Mouse (Mus musculus) left cerebral cortex, adult 2 months (tissue): Measurements from ENCODE around the gene Mars. TPM values are rescaled to one million over a fixed set of nuclear protein-coding genes. Genes with fewer than 3 reads are reported as not detected.

Experiments used
- DNase-seq, 2 experiments: peaks; one replicate each; pipeline ENCODE4 v3.0.0; 2021 to 2022; ENCODE audit warnings: low spot score in 2 of 2, mixed read lengths in 1 of 2; ENCODE audit errors: extremely low spot score in 1 of 2
- H3K27ac ChIP-seq: fragments of 200-600 bp; 2 replicates; pipeline ENCODE4 v1.8.1; 2022
- H3K4me3 ChIP-seq: fragments of 200-600 bp; 2 replicates; pipeline ENCODE4 v1.8.1; 2022
- CTCF ChIP-seq: fragments of 200-600 bp; IDR thresholded peaks from 2 replicates; pipeline ENCODE4 v1.8.1; 2022; ENCODE audit warnings: antibody characterized with exemption, mild to moderate bottlenecking, moderate library complexity
- intact Hi-C: fragments of 180-260 bp; cut with DNase I; formaldehyde crosslinking; loops from one replicate; pipeline ENCODE4 v1.15.1; 2025
- total RNA-seq, 2 experiments: library from RNA; stranded (reverse); gene quantifications; 2 replicates each; pipeline ENCODE4 v1.2.3; 2021

Mars gene
- total RNA-seq, 2 experiments from 2014 or later = 55.3 to 61.5 TPM

DNA sequence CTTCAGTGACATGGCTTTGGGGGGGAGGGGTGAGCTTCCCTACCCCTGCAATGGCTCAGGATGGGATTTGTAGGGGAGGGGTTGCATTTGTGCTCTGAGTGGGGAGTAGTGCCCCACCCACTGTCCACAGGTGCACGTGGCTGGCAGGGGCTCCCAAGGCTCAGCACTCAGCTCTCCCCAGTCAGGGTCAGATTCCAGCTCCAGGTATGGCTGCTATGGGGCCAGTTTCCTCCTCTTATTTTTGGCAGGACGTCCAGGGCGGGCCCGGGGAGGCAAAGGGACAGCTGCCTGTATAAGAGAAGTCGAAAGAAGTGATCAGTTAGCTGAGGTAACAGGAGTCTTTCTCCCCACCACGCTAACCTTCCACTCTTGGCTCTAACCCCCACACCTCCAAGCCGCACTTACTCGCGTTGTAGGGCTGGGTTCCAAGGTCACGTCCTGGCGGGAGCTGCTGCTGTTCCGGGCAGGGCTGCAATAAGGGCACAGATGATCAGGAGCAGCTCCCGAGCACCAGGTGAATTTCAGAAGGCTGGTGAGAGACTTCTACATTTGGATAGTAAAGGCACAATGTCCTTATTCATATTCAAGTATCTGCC lies 28.9 kb downstream of the Mars start:
- no peak for DNase-seq
- intact Hi-C loops = no loop called here
- no peak overlapping the region for H3K4me3 ChIP-seq
- TF ChIP-seq CTCF = no peak
- H3K27ac ChIP-seq = no peak overlapping the region

DNA sequence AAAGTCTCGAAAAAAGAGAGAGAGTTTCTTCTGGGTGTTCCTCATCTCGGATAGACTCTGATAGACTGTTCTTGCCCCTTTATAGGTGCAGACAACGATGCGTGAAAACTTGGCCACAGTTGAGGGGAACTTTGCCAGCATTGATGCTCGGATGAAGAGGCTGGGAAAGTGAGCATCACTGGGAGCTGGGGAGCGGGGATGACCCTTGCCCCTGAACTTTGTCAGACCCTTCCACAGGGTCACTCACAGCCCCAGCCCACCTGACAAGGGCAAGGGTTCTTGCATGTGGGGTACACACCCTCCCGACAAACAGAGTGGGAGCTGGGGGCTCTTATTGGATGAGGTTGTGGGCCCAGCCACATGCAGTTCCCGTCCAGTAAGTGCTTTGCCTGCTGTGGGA lies 30.3 kb downstream of the Mars start:
- Histone ChIP-seq H3K27ac (no peak overlapping the region), H3K4me3 (no peak overlapping the region)
- no peak for DNase-seq
- TF ChIP-seq CTCF = no peak
- intact Hi-C loops = no loop called here

DNA sequence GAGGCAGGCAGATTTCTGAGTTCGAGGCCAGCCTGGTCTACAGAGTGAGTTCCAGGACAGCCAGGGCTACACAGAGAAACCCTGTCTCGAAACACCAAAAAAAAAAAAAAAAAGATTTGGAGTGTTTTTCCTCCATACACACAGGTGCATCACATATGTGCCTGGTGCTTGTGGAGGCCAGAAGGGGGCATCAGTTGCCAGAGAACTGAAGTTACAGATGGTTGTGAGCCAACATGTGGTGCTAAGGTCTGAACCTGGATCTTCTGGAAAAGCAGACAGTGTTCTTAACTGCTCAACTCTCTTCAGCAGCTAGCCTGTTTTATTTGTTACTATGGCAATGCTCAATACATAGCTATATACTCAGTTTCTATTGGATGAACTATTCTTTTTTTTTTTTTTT lies 31.9 kb downstream of the Mars start:
- TF ChIP-seq CTCF = no peak; the same call in 1 of the 2 replicates
- DNase-seq = no peak
- H3K27ac ChIP-seq = no peak overlapping the region
- intact Hi-C loops = no loop called here
- no peak overlapping the region for H3K4me3 ChIP-seq

DNA sequence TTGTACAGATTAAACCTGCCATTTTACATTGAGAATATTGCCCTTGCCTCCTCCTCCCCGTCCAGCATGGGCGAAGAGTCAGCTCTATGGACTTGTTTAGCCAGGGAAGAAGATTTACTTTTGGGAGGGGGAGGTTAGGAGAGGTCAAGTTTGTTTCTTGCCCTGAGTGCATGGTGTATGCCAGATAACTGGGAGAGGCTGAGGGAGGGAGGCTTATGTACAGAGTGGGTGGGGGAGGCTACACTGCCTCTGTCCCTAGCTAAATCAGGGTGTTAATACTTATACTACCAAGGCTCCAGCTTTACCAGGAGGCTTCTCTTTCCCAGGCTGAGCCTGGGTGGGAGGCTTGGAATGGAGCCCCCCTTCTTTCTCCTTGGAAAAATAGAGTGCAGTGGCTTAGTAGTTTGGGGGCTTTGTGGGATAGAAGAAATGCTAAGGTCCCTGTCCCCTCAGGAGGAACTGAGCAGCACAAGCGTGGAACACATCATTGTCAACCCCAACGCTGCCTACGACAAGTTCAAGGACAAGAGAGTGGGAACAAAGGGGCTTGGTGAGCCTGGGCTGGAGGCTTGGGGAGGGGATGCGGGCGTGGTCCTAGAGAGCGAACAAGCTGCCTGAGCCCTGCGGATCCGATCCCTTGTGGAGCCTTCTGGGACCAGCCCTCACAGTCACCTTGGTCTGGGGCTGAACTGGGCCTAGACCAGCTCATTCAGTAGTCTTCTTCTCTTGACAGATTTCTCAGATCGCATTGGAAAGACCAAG lies 37.1 kb downstream of the Mars start:
- H3K4me3 ChIP-seq = no peak overlapping the region
- intact Hi-C loops = no loop called here
- TF ChIP-seq CTCF = no peak

DNA sequence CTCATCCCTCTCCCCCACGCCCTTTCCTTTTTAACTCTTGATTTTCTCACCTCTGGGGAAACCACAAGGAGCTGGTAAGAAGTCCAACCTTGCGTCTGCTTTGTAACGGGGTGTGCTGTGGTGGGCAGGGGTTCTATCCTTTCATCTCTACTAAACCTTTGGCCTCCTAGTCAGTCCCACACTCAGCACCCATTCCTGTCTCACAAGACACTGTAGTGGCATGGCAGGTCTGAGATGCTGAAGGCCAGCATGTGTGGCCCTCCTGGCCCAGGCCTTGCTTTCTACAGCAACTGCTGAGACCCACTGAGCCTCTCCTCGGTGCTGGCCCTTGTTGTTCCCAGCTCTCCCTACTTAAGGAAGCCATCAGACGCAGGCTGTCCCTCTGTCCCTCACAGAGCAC lies 39.2 kb downstream of the Mars start:
- no peak for DNase-seq
- intact Hi-C loops = no loop called here
- Histone ChIP-seq H3K27ac (no peak overlapping the region), H3K4me3 (no peak overlapping the region)
- no peak for TF ChIP-seq CTCF

More for the DNA sequence above, 37.1 kb downstream of the Mars start:
- no peak overlapping the region for H3K27ac ChIP-seq
- DNase-seq = no peak

DNA sequence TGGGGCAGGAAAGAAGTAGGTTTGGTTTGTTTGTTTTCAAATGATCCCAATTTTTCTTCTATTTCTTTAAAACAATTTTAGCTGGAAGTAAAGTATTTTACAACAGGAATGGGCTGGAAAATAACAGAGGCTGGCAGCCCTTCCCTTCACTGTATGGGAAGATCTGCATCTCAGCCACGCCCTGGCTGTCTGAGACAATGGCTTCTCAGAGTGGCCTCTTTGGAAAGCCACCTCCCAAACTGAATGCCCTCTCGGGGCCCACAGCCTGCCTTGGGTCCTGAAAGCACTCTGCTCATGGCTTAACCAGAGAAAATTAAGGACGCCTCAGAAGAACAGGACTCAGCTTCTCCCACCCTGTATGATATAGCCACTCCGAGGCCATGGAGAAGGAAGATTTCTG lies 41.7 kb downstream of the Mars start:
- DNase-seq = no peak
- 0 out of 2 replicates have a peak overlapping the region, but pooled peaks have one; percentile 10 for H3K27ac ChIP-seq
- intact Hi-C loops = no loop called here

DNA sequence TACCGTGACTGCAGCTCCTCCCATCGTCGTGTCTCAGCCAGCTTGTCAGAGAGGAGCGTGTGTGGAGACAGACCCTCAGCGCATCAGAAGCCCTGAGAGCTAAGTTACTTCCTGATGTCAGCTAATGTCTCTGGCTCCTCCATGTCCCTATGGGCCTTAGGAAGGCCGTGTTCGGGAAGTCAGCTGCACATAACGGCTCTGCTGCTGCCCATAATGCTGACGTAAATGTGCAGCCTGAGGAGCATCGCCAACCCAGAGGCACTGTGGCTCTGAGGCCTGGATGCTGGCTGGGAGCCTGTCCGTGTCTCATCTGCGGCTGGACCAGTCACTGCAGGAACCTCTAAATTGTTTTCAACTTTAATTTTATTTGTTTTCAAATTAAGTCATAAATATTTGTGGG lies 42.5 kb downstream of the Mars start:
- Histone ChIP-seq H3K4me3 (0 out of 2 replicates have a peak overlapping the region, but pooled peaks have one; percentile 7), H3K27ac (no peak overlapping the region)
- intact Hi-C loops = no loop called here
- TF ChIP-seq CTCF = no peak
- DNase-seq = no peak

More for the DNA sequence above, 41.7 kb downstream of the Mars start:
- no peak for TF ChIP-seq CTCF
- no peak overlapping the region for H3K4me3 ChIP-seq

DNA sequence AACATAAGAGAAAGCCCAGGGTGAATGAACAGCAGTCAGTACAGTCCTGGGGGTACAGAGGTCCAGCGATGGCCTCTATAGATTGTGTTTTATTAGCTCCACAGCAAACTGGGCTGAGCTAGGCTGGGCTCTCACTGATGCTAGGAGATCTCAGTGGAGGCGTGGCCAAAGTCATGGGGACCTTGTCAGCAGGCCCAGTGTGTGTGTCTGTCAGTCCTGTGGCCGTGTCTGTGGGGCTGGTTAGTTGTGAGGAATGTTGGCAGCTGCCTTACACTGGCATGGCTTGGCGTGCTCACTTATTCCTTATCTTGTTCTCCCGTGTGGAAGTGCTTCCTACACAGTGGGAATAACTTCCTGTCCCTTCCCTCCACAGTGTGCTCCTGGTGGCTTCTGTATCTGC lies 43.2 kb downstream of the Mars start:
- no peak overlapping the region for H3K4me3 ChIP-seq
- H3K27ac ChIP-seq = no peak overlapping the region
- intact Hi-C loops = no loop called here
- DNase-seq = no peak
- TF ChIP-seq CTCF = no peak

DNA sequence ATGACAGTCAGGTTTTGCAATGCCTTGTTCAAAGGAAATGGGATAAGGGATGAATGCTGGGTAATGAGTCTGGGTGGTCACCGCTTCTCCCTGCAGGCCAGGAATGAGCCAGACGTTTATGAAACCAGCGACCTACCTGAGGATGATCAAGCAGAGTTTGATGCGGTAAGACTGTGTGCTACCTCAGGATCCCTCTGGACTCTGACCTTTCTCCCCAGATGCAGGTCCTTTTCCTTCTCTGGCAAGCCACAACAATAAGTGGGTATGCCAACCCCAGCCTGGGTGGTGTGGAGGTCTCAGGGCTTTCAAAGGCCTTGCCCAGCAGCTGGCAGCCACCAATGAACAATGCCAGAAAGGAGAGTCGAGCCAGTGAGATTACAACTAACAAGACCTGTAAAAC lies 44.3 kb downstream of the Mars start:
- no peak for TF ChIP-seq CTCF
- intact Hi-C loops = no loop called here
- peak overlapping the region; percentile 97; the same call in 1 of the 2 replicates for H3K27ac ChIP-seq

DNA sequence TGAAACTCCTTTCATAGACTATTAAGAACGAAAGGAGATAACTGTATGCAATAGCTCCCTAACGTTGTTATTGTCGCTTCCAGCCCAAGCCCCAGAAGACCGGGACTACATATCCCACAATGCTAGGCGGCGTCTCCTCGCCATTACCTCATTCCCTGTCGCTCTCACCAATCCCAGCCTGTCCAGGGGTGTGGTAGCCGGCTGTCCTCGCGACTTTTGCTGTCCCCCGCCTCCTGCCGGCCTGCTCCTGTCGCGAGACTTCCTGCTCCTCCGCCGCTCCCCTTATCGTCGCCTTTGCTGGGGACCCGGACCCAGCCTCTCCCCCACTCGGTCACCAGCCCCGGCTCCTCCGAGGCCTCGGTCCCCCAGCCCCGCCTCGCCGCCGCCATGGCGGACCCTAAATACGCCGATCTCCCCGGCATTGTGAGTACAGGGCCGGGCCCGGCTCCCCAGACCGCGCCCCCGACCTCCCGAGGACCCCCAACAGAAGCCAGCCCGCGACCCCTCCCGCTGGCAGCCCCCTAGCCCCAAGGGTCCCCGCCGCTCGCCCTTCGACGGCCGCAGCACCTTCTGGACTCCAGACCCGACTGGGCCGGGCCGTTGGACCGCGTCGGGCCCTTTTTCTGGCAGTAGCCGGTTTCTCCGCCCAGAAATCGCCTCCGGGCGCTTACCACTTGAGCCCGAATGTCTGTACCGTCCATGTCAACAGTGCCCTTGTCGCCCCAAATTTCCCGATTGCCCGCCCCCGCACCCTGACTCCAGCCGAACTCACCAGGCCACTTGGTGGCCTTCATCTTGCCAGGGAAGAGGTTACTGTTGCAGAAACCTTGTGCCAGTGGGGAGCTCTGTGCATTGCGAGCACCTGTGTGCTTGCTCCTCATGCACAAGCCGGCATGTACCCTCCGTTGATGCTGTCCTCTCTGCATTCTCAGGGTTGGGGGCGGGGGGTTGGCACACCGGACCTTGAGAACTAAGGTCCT lies 45.2 kb downstream of the Mars start, which contains the start of gene Dctn2:
TSS of gene Dctn2 (plus strand) at position 257 of the 980 bp plus-strand sequence.
- Histone ChIP-seq H3K27ac (peak within 1 kb of the TSS; percentile 97), H3K4me3 (peak within 1 kb of the TSS; percentile 64)
- no peak for TF ChIP-seq CTCF
- DNase-seq = peak; percentile 91 to 92
- intact Hi-C loops = loop anchor here (1.0 kb wide), 1 partner anchor 22 kb away; no protein-coding TSS in a partner anchor

More for the DNA sequence above, 44.3 kb downstream of the Mars start:
- H3K4me3 ChIP-seq = peak overlapping the region; percentile 64
- DNase-seq = no peak

DNA sequence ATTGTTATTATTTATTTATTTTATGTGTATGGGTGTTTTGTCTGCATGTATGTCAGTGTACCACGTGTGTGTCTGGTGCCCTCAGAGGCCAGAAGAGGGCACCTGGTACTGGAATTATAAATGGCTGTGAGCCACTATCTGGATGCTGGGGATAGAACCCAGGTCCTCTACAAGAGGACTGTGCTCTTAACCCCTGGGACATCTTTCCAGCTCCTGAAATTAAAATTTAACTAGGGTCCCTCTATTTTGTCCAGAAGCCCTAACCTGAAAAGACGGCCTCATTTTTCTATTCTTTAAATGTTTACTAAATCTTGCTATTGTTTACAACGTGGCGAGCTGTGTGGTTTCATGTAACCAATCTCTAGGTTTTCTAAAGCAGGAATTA lies 45.9 kb downstream of the Mars start:
- intact Hi-C loops = loop anchor here (1.0 kb wide), 1 partner anchor 23 kb away; no protein-coding TSS in a partner anchor

More for the DNA sequence above, 45.9 kb downstream of the Mars start:
- peak overlapping the region; percentile 64 for H3K4me3 ChIP-seq
- H3K27ac ChIP-seq = peak overlapping the region; percentile 97
- TF ChIP-seq CTCF = peak; percentile 15; the same call in 1 of the 2 replicates
- DNase-seq = no peak
